Mouse (Mus musculus) ES-E14 (cell line): ENCODE measurements around the gene Ezr.

Experiments used
- CHD2 ChIP-seq: IDR thresholded peaks from 2 replicates; pipeline ENCODE4 v1.6.1; 2014; ENCODE audit warnings: mild to moderate bottlenecking, low read depth, low read length, inconsistent platforms
- HCFC1 ChIP-seq: IDR thresholded peaks from 2 replicates; pipeline ENCODE4 v1.6.1; 2012; ENCODE audit warnings: low read length, inconsistent platforms, borderline replicate concordance; ENCODE audit not compliant: insufficient read depth
- MAFK ChIP-seq: IDR thresholded peaks from 2 replicates; pipeline ENCODE4 v1.6.1; 2014; ENCODE audit warnings: mild to moderate bottlenecking, low read depth, low read length, inconsistent platforms; ENCODE audit not compliant: insufficient read depth
- ZC3H11A ChIP-seq: IDR thresholded peaks from 2 replicates; pipeline ENCODE4 v1.6.1; 2012; ENCODE audit warnings: low read depth, mild to moderate bottlenecking, inconsistent platforms, low read length, borderline replicate concordance

DNA sequence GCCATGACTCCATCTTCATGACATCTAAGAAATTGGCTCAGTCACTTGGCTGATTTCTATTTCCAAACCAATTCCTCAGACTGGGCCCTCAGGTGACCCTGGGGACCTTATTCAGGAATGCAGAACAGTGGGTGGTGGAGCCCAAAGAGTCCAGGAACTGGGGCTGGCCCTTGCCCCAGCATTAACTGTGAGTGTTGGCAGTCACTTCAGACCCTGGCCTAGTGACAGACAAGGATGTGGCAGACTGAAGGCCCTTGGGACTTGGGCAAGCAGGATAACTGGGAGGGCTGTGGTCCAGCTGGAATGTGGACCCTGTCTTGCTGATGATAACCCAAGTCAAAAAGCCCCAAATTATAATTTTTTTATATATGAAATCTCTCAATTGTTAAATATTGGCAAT lies 6.5 kb upstream of the Ezr start:
- TF ChIP-seq HCFC1 (no peak), CHD2 (no peak), MAFK (no peak), ZC3H11A (no peak)
